Mouse (Mus musculus) limb, embryonic 11.5 days (tissue): ENCODE measurements around the gene Rab34. TPM values are rescaled to one million over a fixed set of nuclear protein-coding genes. Genes with fewer than 3 reads are reported as not detected.

Experiments used
- ATAC-seq: fragments of 200-750 bp; cut with Nextera tagmentation; 2 replicates; pipeline ENCODE4 v1.8.0; 2017; ENCODE audit warnings: low read depth; ENCODE audit not compliant: insufficient number of reproducible peaks, low FRiP score, low TSS enrichment
- DNase-seq: peaks from one replicate; pipeline ENCODE4 v3.0.0-alpha.2; 2015; ENCODE audit warnings: low spot score
- H3K27ac ChIP-seq: fragments of 300-500 bp; sonication (generic); replicated peaks from 2 replicates; pipeline ENCODE4 v1.5.1; 2014; ENCODE audit warnings: low read depth, mild to moderate bottlenecking, low read length
- H3K27me3 ChIP-seq: fragments of 300-500 bp; sonication (generic); 2 replicates; pipeline ENCODE4 v1.6.1; 2014; ENCODE audit warnings: mild to moderate bottlenecking, low read length, mixed read lengths; ENCODE audit not compliant: control insufficient read depth, insufficient read depth
- H3K36me3 ChIP-seq: fragments of 300-500 bp; sonication (generic); 2 replicates; pipeline ENCODE4 v1.6.1; 2014; ENCODE audit warnings: mild to moderate bottlenecking, low read length, moderate library complexity, mixed read lengths; ENCODE audit not compliant: control insufficient read depth, insufficient read depth
- H3K4me1 ChIP-seq: fragments of 300-500 bp; sonication (generic); 2 replicates; pipeline ENCODE4 v1.6.1; 2014; ENCODE audit warnings: low read length, mixed read lengths; ENCODE audit not compliant: control insufficient read depth, insufficient read depth
- H3K4me2 ChIP-seq: fragments of 300-500 bp; sonication (generic); 2 replicates; pipeline ENCODE4 v1.6.1; 2014; ENCODE audit warnings: low read depth, mild to moderate bottlenecking, moderate library complexity; ENCODE audit not compliant: severe bottlenecking
- H3K4me3 ChIP-seq: fragments of 300-500 bp; sonication (generic); 2 replicates; pipeline ENCODE4 v1.5.1; 2014; ENCODE audit warnings: low read depth, low read length
- H3K9ac ChIP-seq: fragments of 300-500 bp; sonication (generic); 2 replicates; pipeline ENCODE4 v1.6.1; 2014; ENCODE audit warnings: mild to moderate bottlenecking, low read length
- H3K9me3 ChIP-seq: fragments of 300-500 bp; sonication (generic); 2 replicates; pipeline ENCODE4 v1.6.1; 2016; ENCODE audit warnings: low read length; ENCODE audit not compliant: control insufficient read depth
- WGBS: fragments of 180-500 bp; shearing (Covaris S2); extraction: QIAGEN DNeasy Blood & Tissue Kit; methylation state at CpG from one replicate; pipeline ENCODE4 v1.1.7; 2014; 5-methylcytosine and 5-hydroxymethylcytosine counted together
- polyA plus RNA-seq: library from polyadenylated mRNA; unstranded; fragments of >200 nt; fragmentation: Nextera tagmentation; extraction: Ambion mirVana; gene quantifications from 2 replicates; pipeline ENCODE4 v1.2.1, GENCODE M21; 2014

The Rab34 gene
- polyA plus RNA-seq: 142 and 144 TPM in 2 replicates

DNA sequence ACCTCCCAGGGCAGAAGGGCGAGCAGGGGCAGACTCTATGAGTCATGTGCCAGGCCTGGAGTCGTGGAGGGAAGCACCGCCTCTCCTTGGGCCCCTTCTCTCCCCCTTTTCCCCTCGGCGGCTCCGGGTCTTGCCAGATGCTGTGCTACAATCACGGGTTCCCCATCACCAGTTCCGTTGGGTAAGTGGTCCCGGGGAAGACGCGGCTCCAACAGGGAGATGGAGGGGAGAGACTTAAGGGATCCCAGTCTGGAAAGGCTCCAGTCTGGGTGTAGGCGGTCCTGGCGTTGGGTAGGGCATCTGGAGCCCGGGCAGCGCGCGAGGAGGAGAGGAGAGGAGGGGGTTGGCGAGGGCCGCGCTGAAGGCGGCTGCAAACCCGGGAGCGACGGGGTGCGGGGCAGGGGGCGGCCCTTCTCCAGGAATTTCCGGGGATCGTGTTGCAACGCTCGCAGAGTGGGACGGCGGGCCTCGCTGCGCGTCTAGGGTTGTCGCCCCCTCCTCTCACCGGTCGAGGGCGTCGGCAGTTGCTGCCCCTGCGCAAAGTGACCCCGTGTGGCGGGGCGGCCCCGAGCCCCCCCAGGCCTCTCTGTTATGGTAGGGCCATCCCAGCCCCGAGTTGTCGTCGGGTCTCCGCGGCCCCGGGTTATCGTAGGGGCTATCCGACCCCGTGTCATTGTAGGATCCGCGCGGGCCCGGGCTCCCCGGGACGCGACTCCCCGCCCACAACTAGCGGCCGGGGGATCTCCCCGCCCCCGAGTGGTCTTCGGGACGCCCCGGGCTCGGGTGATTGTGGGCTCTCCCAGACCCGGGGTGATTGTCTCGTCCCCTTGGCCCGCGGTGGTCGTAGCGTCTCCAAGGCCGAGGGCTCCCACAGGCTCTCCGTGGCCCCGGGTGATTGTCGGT, at the start of gene Rab34:
Gene Rab34 (plus strand): TSS at position 100 of the 903 bp plus-strand sequence.
- Histone ChIP-seq H3K9ac (peak within 1 kb of the TSS; percentile 93), H3K27ac (peak within 1 kb of the TSS; percentile 100), H3K36me3 (peaks cover 11% of the 10 kb centered on the region; the same call in 1 of the 2 replicates), H3K27me3 (no peaks in the 10 kb centered on the region), H3K4me2 (peak within 1 kb of the TSS; percentile 60), H3K4me1 (peaks cover 7% of the 10 kb centered on the region; the same call in 1 of the 2 replicates), H3K9me3 (no peaks in the 10 kb centered on the region), H3K4me3 (peak within 1 kb of the TSS; percentile 81)
- ATAC-seq (peak; percentile 84), DNase-seq (peak; percentile 95)
- WGBS: 0% methylated on average over 68 of the region's 80 CpGs

DNA sequence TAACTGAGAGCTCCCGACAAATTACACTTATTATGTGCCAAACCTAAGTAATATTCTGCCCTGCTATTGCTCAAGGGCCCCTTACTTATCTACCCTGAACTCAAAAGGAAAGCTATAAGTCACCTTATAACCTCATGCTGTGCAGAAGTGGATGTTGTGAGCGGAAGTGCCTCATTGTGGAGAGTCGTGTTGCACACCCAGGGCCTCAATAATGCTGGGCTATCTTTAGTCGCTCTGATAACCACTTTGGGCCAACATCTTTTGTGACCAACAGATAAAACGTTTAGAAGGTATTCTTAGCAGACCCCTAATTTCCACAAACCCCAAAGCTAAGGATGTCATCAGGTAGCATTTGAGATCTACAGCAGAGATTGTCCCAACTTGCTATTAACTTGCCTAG, 47.6 kb upstream of the Rab34 start:
- Histone ChIP-seq H3K4me3 (no peak overlapping the region), H3K27ac (no peak overlapping the region), H3K27me3 (no peaks in the 10 kb centered on the region), H3K4me1 (no peaks in the 10 kb centered on the region), H3K4me2 (no peak overlapping the region), H3K36me3 (peaks cover 2% of the 10 kb centered on the region; the same call in 1 of the 2 replicates), H3K9me3 (no peaks in the 10 kb centered on the region), H3K9ac (no peak overlapping the region)
- ATAC-seq (no peak), DNase-seq (no peak)
- WGBS: 85% methylated on average over 5 of the region's 5 CpGs

GRCm38 (mm10) chr11:78143520-78143919, 44.7 kb upstream of the Rab34 start:
- Histone ChIP-seq H3K4me2 (no peak overlapping the region), H3K27me3 (no peaks in the 10 kb centered on the region), H3K4me3 (no peak overlapping the region), H3K27ac (no peak overlapping the region), H3K9ac (no peak overlapping the region), H3K4me1 (no peaks in the 10 kb centered on the region), H3K9me3 (no peaks in the 10 kb centered on the region), H3K36me3 (peaks cover 4% of the 10 kb centered on the region; the same call in 1 of the 2 replicates)
- DNase-seq: no peak
- ATAC-seq: no peak
- 95% methylated on average over 2 of the region's 2 CpGs for WGBS

GRCm38 (mm10) chr11:78146168-78146567, 42.1 kb upstream of the Rab34 start:
- no peak overlapping the region for H3K4me2 ChIP-seq
- DNase-seq: no peak
- 87% methylated on average over 5 of the region's 5 CpGs for whole genome bisulfite sequencing
- H3K36me3 ChIP-seq: peaks cover 15% of the 10 kb centered on the region; the same call in 1 of the 2 replicates
- H3K9me3 ChIP-seq: no peaks in the 10 kb centered on the region
- no peaks in the 10 kb centered on the region for H3K4me1 ChIP-seq
- no peak for ATAC-seq
- no peaks in the 10 kb centered on the region for H3K27me3 ChIP-seq
- no peak overlapping the region for H3K9ac ChIP-seq
- no peak overlapping the region for H3K4me3 ChIP-seq
- H3K27ac ChIP-seq: no peak overlapping the region

DNA sequence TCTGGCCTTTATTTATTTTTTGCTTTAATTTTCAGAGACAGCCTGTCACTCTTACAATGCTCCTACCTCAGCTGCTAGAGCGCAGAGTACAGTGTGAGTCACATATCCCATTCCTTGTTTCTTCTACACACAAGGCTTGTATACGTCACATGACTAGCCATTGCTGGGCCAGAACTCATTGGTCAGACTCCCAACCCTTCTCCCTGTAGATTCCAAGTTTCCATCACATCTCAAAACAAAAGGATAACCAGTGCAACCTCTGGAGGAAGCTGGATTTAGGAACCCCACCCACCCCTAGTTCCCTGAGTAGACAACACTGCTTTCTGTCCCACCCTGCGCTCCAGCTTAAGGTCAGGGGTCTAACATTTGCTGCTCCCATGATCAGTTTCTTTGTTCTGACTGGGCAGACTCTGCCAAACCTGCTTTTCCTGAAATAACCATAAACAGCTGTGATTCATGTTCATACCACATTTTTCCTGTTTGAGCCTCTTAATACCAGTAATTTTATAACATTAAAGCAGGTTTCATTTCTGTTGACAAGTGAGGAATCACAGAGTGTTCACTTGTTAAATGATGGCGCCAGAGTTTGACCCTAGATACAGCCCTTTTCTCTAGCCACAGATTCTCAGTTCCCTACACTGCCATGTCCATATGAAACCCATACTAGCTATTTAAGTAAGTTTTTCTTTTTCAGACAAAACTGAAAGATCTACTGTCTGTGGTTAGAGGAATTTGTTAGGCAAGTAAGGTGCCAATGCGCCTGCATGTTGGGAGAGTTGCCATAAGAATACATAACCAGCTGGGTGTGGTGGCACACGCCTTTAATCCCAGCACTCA, 41.3 kb upstream of the Rab34 start:
- Histone ChIP-seq H3K9me3 (no peaks in the 10 kb centered on the region), H3K36me3 (peaks cover 15% of the 10 kb centered on the region; the same call in 1 of the 2 replicates), H3K4me3 (no peak overlapping the region), H3K27ac (no peak overlapping the region), H3K4me2 (no peak overlapping the region), H3K9ac (no peak overlapping the region), H3K4me1 (no peaks in the 10 kb centered on the region), H3K27me3 (no peaks in the 10 kb centered on the region)
- WGBS: 92% methylated on average over 6 of the region's 6 CpGs
- no peak for DNase-seq
- ATAC-seq: no peak

GRCm38 (mm10) chr11:78151161-78151560, 37.1 kb upstream of the Rab34 start:
- 40% methylated on average over 1 of the region's 1 CpGs for WGBS
- Histone ChIP-seq H3K4me2 (no peak overlapping the region), H3K9ac (no peak overlapping the region), H3K9me3 (no peaks in the 10 kb centered on the region), H3K36me3 (peaks cover 25% of the 10 kb centered on the region; the same call in 1 of the 2 replicates), H3K27me3 (no peaks in the 10 kb centered on the region), H3K4me1 (no peaks in the 10 kb centered on the region), H3K27ac (no peak overlapping the region), H3K4me3 (no peak overlapping the region)
- DNase-seq: peak; percentile 54
- no peak for ATAC-seq

- no peaks in the 10 kb centered on the region for H3K9me3 ChIP-seq
- no peak overlapping the region for H3K9ac ChIP-seq
- H3K27ac ChIP-seq: no peak overlapping the region
- no peaks in the 10 kb centered on the region for H3K4me1 ChIP-seq
- no peak overlapping the region for H3K4me3 ChIP-seq
- H3K27me3 ChIP-seq: no peaks in the 10 kb centered on the region
- peaks cover 24% of the 10 kb centered on the region; the same call in 1 of the 2 replicates for H3K36me3 ChIP-seq
- no peak for DNase-seq
- 61% methylated on average over 9 of the region's 9 CpGs for WGBS
- no peak overlapping the region for H3K4me2 ChIP-seq
- no peak for ATAC-seq
Measured at GRCm38 (mm10) chr11:78152299-78153231, 35.7 kb upstream of the Rab34 start.
